ENCODE assay signal across 7 mouse cellular contexts in genomic region chr2:6483081-6483992, GRCm38 (mm10).
DNase-seq lines count a peak whose midpoint lies in the region; ATAC-seq and TF ChIP-seq lines count a peak whose summit lies in the region.

No protein-coding gene starts in this region.

- no peaks in the 10 kb centered on the region for H3K9me3 ChIP-seq in forebrain, embryonic 16.5 days (ENCODE audit: control insufficient read depth, low read length)
- H3K9me3 ChIP-seq in limb, embryonic 10.5 days (replicated peaks) = no peaks in the 10 kb centered on the region

- no peaks in the 10 kb centered on the region for H3K79me2 ChIP-seq in myocyte (ENCODE audit: control insufficient read depth, insufficient read depth)

- H3K4me2 ChIP-seq in forebrain, embryonic 16.5 days (ENCODE audit: low read length) = no peak overlapping the region
- peak overlapping the region; percentile 52 for H3K4me2 ChIP-seq in myocyte (ENCODE audit: low read depth)

- no peak for TF ChIP-seq CTCF in cerebellum, adult 2 months (IDR thresholded peaks at IDR 0.05; ENCODE audit: borderline replicate concordance, insufficient read depth, low read depth, low read length)

- no peak overlapping the region for H3K4me3 ChIP-seq in brown adipose tissue, adult 24 weeks (ENCODE audit: insufficient read depth, low read depth, low read length)
- H3K4me3 ChIP-seq in forebrain, embryonic 16.5 days (replicated peaks; ENCODE audit: low read length) = no peak overlapping the region
- H3K4me3 ChIP-seq in limb, embryonic 10.5 days = no peak overlapping the region
- no peak overlapping the region for H3K4me3 ChIP-seq in myocyte
- H3K4me3 ChIP-seq in cerebellum, adult 2 months (replicated peaks; ENCODE audit: insufficient read depth, low read depth, low read length) = no peak overlapping the region

- H3K4me1 ChIP-seq in brown adipose tissue, adult 24 weeks (ENCODE audit: control insufficient read depth, insufficient read depth, insufficient read length, low read length) = peaks cover 30% of the 10 kb centered on the region; the same call in 1 of the 2 replicates
- peaks cover 28% of the 10 kb centered on the region for H3K4me1 ChIP-seq in forebrain, embryonic 16.5 days (replicated peaks; ENCODE audit: control insufficient read depth, insufficient read depth, low read length)
- H3K4me1 ChIP-seq in limb, embryonic 10.5 days = peaks cover 31% of the 10 kb centered on the region
- peaks cover 17% of the 10 kb centered on the region for H3K4me1 ChIP-seq in cerebellum, adult 2 months (ENCODE audit: control insufficient read depth, insufficient read depth, low read length)

- intact Hi-C loops in left cerebral cortex, postnatal 4 days (cut with DNase I) = no loop called here

- 22% methylated on average over 8 of the region's 8 CpGs for WGBS in forebrain, embryonic 16.5 days
- 55% methylated on average over 8 of the region's 8 CpGs for WGBS in limb, embryonic 10.5 days
- WGBS in cerebellum, adult 2 months = 66% methylated on average over 8 of the region's 8 CpGs

- no peak for TF ChIP-seq POLR2A in myocyte (IDR thresholded peaks at IDR 0.05; ENCODE audit: insufficient read length, low read depth)
- TF ChIP-seq POLR2A in cerebellum, adult 2 months (IDR thresholded peaks at IDR 0.05; ENCODE audit: borderline replicate concordance, insufficient read depth, low read length) = no peak

- no peaks in the 10 kb centered on the region for H3K27me3 ChIP-seq in forebrain, embryonic 16.5 days (replicated peaks; ENCODE audit: control insufficient read depth, insufficient read depth, low read length)
- H3K27me3 ChIP-seq in limb, embryonic 10.5 days (ENCODE audit: low read depth, poor library complexity, severe bottlenecking) = no peaks in the 10 kb centered on the region
- H3K27me3 ChIP-seq in myocyte (ENCODE audit: control insufficient read depth, insufficient read depth, insufficient read length) = peaks cover 3% of the 10 kb centered on the region
- H3K27me3 ChIP-seq in cerebellum, adult 2 months (ENCODE audit: control insufficient read depth, insufficient read depth, low read length) = no peaks in the 10 kb centered on the region

- no peak for DNase-seq in limb, embryonic 10.5 days (ENCODE audit: low spot score)
- no peak for DNase-seq in left cerebral cortex, postnatal 4 days
- no peak for DNase-seq in cerebellum, adult 2 months

- peak; percentile 67 for ATAC-seq in forebrain, embryonic 16.5 days
- peak; percentile 66 to 77 for ATAC-seq in hematopoietic stem cell, adult 5-6 weeks (replicated peaks in 1 of 2; ENCODE audit: insufficient read depth in 1 of 2, low FRiP score in 2 of 2, low TSS enrichment in 1 of 2, low read depth in 1 of 2, poor library complexity in 2 of 2, severe bottlenecking in 2 of 2)

- H3ac ChIP-seq in myocyte (ENCODE audit: control insufficient read depth, insufficient read length) = no peak overlapping the region

- no peak overlapping the region for H3K9ac ChIP-seq in forebrain, embryonic 16.5 days (replicated peaks; ENCODE audit: low read depth, low read length)

- H3K27ac ChIP-seq in brown adipose tissue, adult 24 weeks (replicated peaks; ENCODE audit: low read depth, low read length) = peak overlapping the region; percentile 1; the same call in 1 of the 2 replicates
- peak overlapping the region; percentile 36; the same call in 1 of the 2 replicates for H3K27ac ChIP-seq in forebrain, embryonic 16.5 days (ENCODE audit: low read length)
- peak overlapping the region; percentile 69; the same call in 1 of the 2 replicates for H3K27ac ChIP-seq in limb, embryonic 10.5 days
- no peak overlapping the region for H3K27ac ChIP-seq in cerebellum, adult 2 months (ENCODE audit: insufficient read depth, low read length)

- H3K36me3 ChIP-seq in forebrain, embryonic 16.5 days (ENCODE audit: control insufficient read depth, insufficient read depth) = no peaks in the 10 kb centered on the region
- no peaks in the 10 kb centered on the region for H3K36me3 ChIP-seq in limb, embryonic 10.5 days
- H3K36me3 ChIP-seq in myocyte (ENCODE audit: control insufficient read depth, insufficient read depth) = no peaks in the 10 kb centered on the region

TF ChIP-seq in myocyte, 11 proteins besides CTCF, POLR2A, EP300 and RAD21:
- TF ChIP-seq MYOD1 (IDR thresholded peaks at IDR 0.05; ENCODE audit: control insufficient read depth in 1 of 3, insufficient read length in 2 of 3, low read depth in 2 of 3) = peak in 2 of 3 experiments; percentile 60 to 77
- peak; percentile 84 for TF ChIP-seq USF1 (IDR thresholded peaks at IDR 0.05; ENCODE audit: low read depth)
- TF ChIP-seq MYOG (IDR thresholded peaks at IDR 0.05; ENCODE audit: control insufficient read depth in 1 of 3, insufficient read depth in 1 of 3, insufficient read length in 2 of 3, low read depth in 2 of 3) = peak in 2 of 3 experiments; percentile 75 to 86
- no peak for TF ChIP-seq REST (IDR thresholded peaks at IDR 0.05; ENCODE audit: insufficient read depth, insufficient read length)
